Mouse (Mus musculus) megakaryocyte progenitor cell, adult 5-6 weeks (primary cell): ENCODE data around the gene Pole2. TPM values are rescaled to one million over a fixed set of nuclear protein-coding genes. Genes with fewer than 3 reads are reported as not detected.

Experiments used
- total RNA-seq, 2 experiments: library from RNA; stranded (forward) in 1 of 2; stranded (reverse) in 1 of 2; fragments of 157-497, 149-512 nt in 1 of 2; fragments of 200-1000 nt in 1 of 2; gene quantifications; 2 replicates each; pipeline versions ENCODE4 v1.2.3 to v1.2.4; 2015 to 2017

The Pole2 gene
- total RNA-seq, 2 experiments from 2014 or later = 69.6 to 70.8 TPM

Other genes with a start within 250 kb of the Pole2 start
- gene Rps29, start 69.0 kb downstream of the Pole2 start, total RNA-seq (2015) = 2,352 and 2,382 TPM in 2 replicates
- gene Rps29, start 69.0 kb downstream of the Pole2 start, total RNA-seq (2017) = 2,189 and 3,108 TPM in 2 replicates
- gene Lrr1, start 59.4 kb downstream of the Pole2 start, total RNA-seq (2015) = 32.3 and 40.5 TPM in 2 replicates
- gene Lrr1, start 59.4 kb downstream of the Pole2 start, total RNA-seq (2017) = 11.6 and 17.9 TPM in 2 replicates
- 1,035 and 1,112 TPM in 2 replicates for gene Rpl36al, start 44.1 kb downstream of the Pole2 start, total RNA-seq (2015)
- 1,330 and 1,393 TPM in 2 replicates for gene Rpl36al, start 44.1 kb downstream of the Pole2 start, total RNA-seq (2017)
- 145 TPM in 2 replicates for gene Mgat2, start 44.0 kb downstream of the Pole2 start, total RNA-seq (2015)
- 149 and 155 TPM in 2 replicates for gene Mgat2, start 44.0 kb downstream of the Pole2 start, total RNA-seq (2017)
- gene Gm49383, start 31.1 kb downstream of the Pole2 start, total RNA-seq (2015) = 4.9 and 6.8 TPM in 2 replicates
- 31.7 and 39.3 TPM in 2 replicates for gene Gm49383, start 31.1 kb downstream of the Pole2 start, total RNA-seq (2017)
- 6.0 and 6.3 TPM in 2 replicates for gene Dnaaf2, start 29.8 kb downstream of the Pole2 start, total RNA-seq (2015)
- 5.3 and 7.5 TPM in 2 replicates for gene Dnaaf2, start 29.8 kb downstream of the Pole2 start, total RNA-seq (2017)
- 22.3 and 24.8 TPM in 2 replicates for gene Gm49384, start 23.9 kb downstream of the Pole2 start, total RNA-seq (2015)
- 22.0 and 22.4 TPM in 2 replicates for gene Gm49384, start 23.9 kb downstream of the Pole2 start, total RNA-seq (2017)
- gene Klhdc1, start 13.0 kb upstream of the Pole2 start, total RNA-seq (2015) = 3.6 and 4.0 TPM in 2 replicates
- 4.4 and 10.1 TPM in 2 replicates for gene Klhdc1, start 13.0 kb upstream of the Pole2 start, total RNA-seq (2017)
- 61.9 and 66.9 TPM in 2 replicates for gene Klhdc2, start 68.5 kb upstream of the Pole2 start, total RNA-seq (2015)
- 55.0 and 64.9 TPM in 2 replicates for gene Klhdc2, start 68.5 kb upstream of the Pole2 start, total RNA-seq (2017)
- 62.7 and 76.9 TPM in 2 replicates for gene Nemf, start 129.0 kb upstream of the Pole2 start, total RNA-seq (2015)
- 80.0 and 130 TPM in 2 replicates for gene Nemf, start 129.0 kb upstream of the Pole2 start, total RNA-seq (2017)
- gene Arf6, start 144.0 kb upstream of the Pole2 start, total RNA-seq (2015) = 89.6 and 90.6 TPM in 2 replicates
- gene Arf6, start 144.0 kb upstream of the Pole2 start, total RNA-seq (2017) = 145 and 148 TPM in 2 replicates
- gene Gm9887, start 144.3 kb upstream of the Pole2 start, total RNA-seq (2015) = not detected in 2 replicates
- gene Gm9887, start 144.3 kb upstream of the Pole2 start, total RNA-seq (2017) = 1.5 TPM in 1 of 2 replicates, not detected in the other